Mouse (Mus musculus) hindbrain, embryonic 10.5 days (tissue): ENCODE measurements around the gene Thsd4. TPM values are rescaled to one million over a fixed set of nuclear protein-coding genes. Genes with fewer than 3 reads are reported as not detected.

ENCODE experiments used
- DNase-seq: peaks from one replicate; pipeline ENCODE4 v3.0.0-alpha.2; 2017; ENCODE audit warnings: low spot score
- H3K27ac ChIP-seq: fragments of 300-500 bp; sonication (generic); 2 replicates; pipeline ENCODE4 v1.5.1; 2016; ENCODE audit warnings: mild to moderate bottlenecking, moderate library complexity
- H3K27me3 ChIP-seq: fragments of 300-500 bp; sonication (generic); 2 replicates; pipeline ENCODE4 v1.6.1; 2016; ENCODE audit warnings: mild to moderate bottlenecking; ENCODE audit not compliant: poor library complexity, insufficient read depth, severe bottlenecking
- H3K36me3 ChIP-seq: fragments of 300-500 bp; sonication (generic); 2 replicates; pipeline ENCODE4 v1.6.1; 2016; ENCODE audit warnings: mild to moderate bottlenecking, moderate library complexity
- H3K4me1 ChIP-seq: fragments of 300-500 bp; sonication (generic); replicated peaks from 2 replicates; pipeline ENCODE4 v1.6.1; 2016; ENCODE audit warnings: mild to moderate bottlenecking
- H3K4me3 ChIP-seq: fragments of 300-500 bp; sonication (generic); 2 replicates; pipeline ENCODE4 v1.5.1; 2016; ENCODE audit warnings: mild to moderate bottlenecking, moderate library complexity
- H3K9me3 ChIP-seq: fragments of 300-500 bp; sonication (generic); 2 replicates; pipeline ENCODE4 v1.6.1; 2016; ENCODE audit warnings: mild to moderate bottlenecking, moderate library complexity
- WGBS: fragments of 180-500 bp; shearing (Covaris S2); methylation state at CpG from one replicate; pipeline ENCODE4 v1.1.7; 2016; 5-methylcytosine and 5-hydroxymethylcytosine counted together
- polyA plus RNA-seq: library from polyadenylated mRNA; unstranded; fragments of >200 nt; fragmentation: Nextera tagmentation; extraction: Ambion mirVana; gene quantifications from 2 replicates; pipeline ENCODE4 v1.2.1, GENCODE M21; 2016

Thsd4 gene
- polyA plus RNA-seq, 1 experiment from 2014 or later: 6.7 TPM

- Histone ChIP-seq H3K4me1 (no peaks in the 10 kb centered on the region), H3K27me3 (peaks cover 9% of the 10 kb centered on the region; the same call in 1 of the 2 replicates), H3K9me3 (no peaks in the 10 kb centered on the region), H3K36me3 (no peaks in the 10 kb centered on the region), H3K27ac (no peak overlapping the region), H3K4me3 (no peak overlapping the region)
- no peak for DNase-seq
Observed at GRCm38 (mm10) chr9:60250403-60250802, 271.4 kb downstream of the Thsd4 start.

DNA sequence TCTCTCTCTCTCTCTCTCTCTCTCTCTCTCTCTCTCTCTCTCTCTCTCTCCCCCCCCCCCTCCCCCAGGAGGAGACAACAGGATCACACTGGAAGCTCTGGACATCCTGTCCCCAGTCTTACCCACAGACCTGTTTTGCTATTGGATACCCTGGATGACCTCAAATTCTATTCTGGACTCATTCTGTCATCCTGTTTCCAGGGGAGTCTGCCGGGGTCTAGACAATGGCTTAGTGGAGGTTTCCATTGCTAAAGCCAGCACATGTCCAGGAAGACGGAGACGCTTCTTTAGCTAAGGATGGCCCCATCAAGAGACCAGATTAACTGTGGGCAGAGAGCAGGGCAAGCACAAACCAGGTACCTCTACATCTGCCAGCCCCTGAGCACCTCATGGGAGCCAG, 273.8 kb downstream of the Thsd4 start:
- peaks cover 9% of the 10 kb centered on the region; the same call in 1 of the 2 replicates for H3K27me3 ChIP-seq
- no peak for DNase-seq
- no peak overlapping the region for H3K4me3 ChIP-seq
- no peaks in the 10 kb centered on the region for H3K36me3 ChIP-seq
- no peaks in the 10 kb centered on the region for H3K4me1 ChIP-seq
- 89% methylated on average over 3 of the region's 3 CpGs for WGBS
- H3K27ac ChIP-seq: no peak overlapping the region
- no peaks in the 10 kb centered on the region for H3K9me3 ChIP-seq

- DNase-seq: peak; percentile 59
- Histone ChIP-seq H3K4me3 (no peak overlapping the region), H3K9me3 (no peaks in the 10 kb centered on the region), H3K4me1 (no peaks in the 10 kb centered on the region), H3K27me3 (no peaks in the 10 kb centered on the region), H3K36me3 (no peaks in the 10 kb centered on the region), H3K27ac (no peak overlapping the region)
- WGBS: 8% methylated on average over 5 of the region's 5 CpGs
Observed at GRCm38 (mm10) chr9:60244943-60245342, 276.9 kb downstream of the Thsd4 start.

DNA sequence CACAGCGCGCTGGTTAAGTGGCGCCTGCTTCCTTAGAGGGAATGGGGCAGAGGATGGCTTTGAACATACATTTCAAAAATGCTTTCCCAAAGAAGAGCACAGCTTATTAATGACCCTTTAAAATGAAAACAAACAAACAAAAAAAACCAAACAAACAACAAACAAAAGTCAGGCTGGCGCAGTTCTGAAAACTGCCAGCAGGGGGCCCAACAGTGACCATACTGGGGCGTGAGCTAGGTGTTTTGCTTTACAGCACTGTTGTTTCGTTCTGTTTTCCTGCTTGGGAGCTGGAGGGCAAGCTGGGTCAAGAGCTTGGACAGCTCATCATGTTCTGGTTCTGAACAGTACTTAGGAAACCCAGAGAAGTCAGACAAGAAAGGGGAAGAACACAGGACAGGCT, 278.3 kb downstream of the Thsd4 start:
- peak; percentile 27 for DNase-seq
- H3K27ac ChIP-seq: no peak overlapping the region
- H3K4me1 ChIP-seq: no peaks in the 10 kb centered on the region
- H3K4me3 ChIP-seq: no peak overlapping the region
- no peaks in the 10 kb centered on the region for H3K36me3 ChIP-seq
- WGBS: 61% methylated on average over 6 of the region's 6 CpGs
- no peaks in the 10 kb centered on the region for H3K9me3 ChIP-seq
- H3K27me3 ChIP-seq: no peaks in the 10 kb centered on the region

DNA sequence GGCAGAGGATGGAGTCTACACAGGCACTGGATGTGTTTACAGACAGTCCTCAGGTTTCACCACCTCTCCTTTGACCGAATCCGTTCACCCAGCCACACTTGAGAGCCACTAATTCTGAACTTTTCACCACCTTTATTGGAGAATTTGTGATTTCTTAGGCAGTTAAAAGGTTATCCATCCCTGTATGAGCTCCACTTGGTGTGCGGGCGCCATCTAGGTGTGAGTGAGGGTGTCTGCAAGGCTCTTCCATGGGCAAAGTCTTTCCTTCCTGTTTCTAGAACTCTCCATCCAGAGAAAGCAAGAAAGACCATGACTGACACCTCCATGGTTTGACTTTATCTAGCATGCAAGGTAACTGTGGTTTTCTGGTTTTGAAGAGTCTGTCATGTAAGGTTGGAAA, 284.2 kb downstream of the Thsd4 start:
- no peak overlapping the region for H3K27ac ChIP-seq
- H3K36me3 ChIP-seq: no peaks in the 10 kb centered on the region
- H3K9me3 ChIP-seq: no peaks in the 10 kb centered on the region
- peaks cover 13% of the 10 kb centered on the region; the same call in 1 of the 2 replicates for H3K4me1 ChIP-seq
- H3K4me3 ChIP-seq: no peak overlapping the region
- 43% methylated on average over 4 of the region's 4 CpGs for WGBS
- no peaks in the 10 kb centered on the region for H3K27me3 ChIP-seq
- DNase-seq: peak; percentile 28

- Histone ChIP-seq H3K36me3 (no peaks in the 10 kb centered on the region), H3K27me3 (no peaks in the 10 kb centered on the region), H3K27ac (no peak overlapping the region), H3K4me1 (peaks cover 28% of the 10 kb centered on the region), H3K9me3 (no peaks in the 10 kb centered on the region), H3K4me3 (no peak overlapping the region)
- DNase-seq: no peak
- 80% methylated on average over 9 of the region's 9 CpGs for WGBS
Observed at GRCm38 (mm10) chr9:60236155-60236554, 285.7 kb downstream of the Thsd4 start.

GRCm38 (mm10) chr9:60234233-60235115, 287.4 kb downstream of the Thsd4 start:
- no peaks in the 10 kb centered on the region for H3K36me3 ChIP-seq
- no peak overlapping the region for H3K4me3 ChIP-seq
- peak overlapping the region; percentile 31; the same call in 1 of the 2 replicates for H3K27ac ChIP-seq
- no peak for DNase-seq
- H3K9me3 ChIP-seq: no peaks in the 10 kb centered on the region
- WGBS: 51% methylated on average over 8 of the region's 8 CpGs
- no peaks in the 10 kb centered on the region for H3K27me3 ChIP-seq
- H3K4me1 ChIP-seq: peaks cover 36% of the 10 kb centered on the region

DNA sequence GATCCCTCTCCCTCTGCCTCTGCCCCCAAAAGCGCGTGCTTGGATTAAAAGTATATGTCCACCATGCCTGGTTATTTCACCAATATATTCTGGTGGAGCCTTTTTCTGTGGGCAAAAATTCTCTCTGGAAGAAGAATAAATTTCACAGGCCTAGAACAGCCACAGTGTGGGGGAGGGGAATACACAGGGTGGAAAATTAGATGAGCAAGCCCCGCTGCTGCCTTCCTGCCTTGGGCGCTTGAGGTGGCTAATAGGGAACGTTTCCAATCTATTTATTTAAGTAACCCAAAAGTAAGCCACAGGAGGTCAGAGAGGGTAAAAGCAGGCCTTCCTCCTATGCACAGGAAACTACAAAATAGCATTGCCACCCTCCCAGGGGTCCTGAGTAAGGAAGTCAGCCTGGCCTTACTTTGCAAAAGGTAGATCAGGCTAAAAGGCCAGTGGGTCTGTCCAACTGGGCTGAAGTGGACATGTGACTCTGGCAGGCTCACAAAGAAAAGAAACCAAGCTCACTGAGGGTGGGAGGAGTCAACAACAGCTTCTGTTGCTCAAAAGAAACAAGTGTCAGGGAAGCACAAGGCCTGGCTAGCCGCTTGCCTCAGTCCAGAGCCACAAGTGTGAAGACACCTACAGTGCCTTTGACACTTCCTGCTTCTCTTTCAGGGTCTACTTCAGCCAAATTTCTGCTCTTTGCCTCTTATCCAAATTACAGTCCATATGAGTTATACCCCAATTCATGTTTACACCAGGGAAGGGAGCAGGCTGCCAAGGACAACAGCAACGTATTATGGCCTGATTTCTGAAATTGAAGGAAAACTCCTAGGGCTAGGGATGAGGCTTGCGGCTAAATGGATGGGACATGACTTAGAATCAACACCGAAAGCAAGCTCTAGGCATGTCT, 289.6 kb downstream of the Thsd4 start:
- peak; percentile 16 for DNase-seq
- Histone ChIP-seq H3K27me3 (no peaks in the 10 kb centered on the region), H3K4me1 (peaks cover 36% of the 10 kb centered on the region), H3K9me3 (no peaks in the 10 kb centered on the region), H3K27ac (peak overlapping the region; percentile 36), H3K4me3 (no peak overlapping the region), H3K36me3 (no peaks in the 10 kb centered on the region)
- WGBS: 62% methylated on average over 9 of the region's 9 CpGs

DNA sequence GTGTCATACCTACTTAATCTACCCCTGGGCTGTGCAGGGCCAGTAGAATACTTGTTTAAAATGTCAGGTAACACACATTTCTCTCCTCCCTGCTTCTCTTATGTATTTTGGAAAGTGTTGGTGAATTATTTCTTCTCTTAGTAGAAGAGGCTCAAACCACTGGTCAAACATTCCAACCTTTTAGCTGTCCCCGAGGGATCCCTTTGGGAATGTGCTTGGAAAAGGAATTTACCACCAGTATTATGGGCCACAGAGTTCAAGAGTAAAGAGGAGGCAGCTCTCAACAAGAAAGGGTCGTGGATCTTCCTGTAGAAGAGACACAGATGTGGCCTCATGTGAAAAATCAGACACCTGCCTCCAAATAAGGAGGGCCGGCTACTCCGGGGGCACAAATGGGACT, 292.4 kb downstream of the Thsd4 start:
- H3K27me3 ChIP-seq: no peaks in the 10 kb centered on the region
- DNase-seq: no peak
- 82% methylated on average over 4 of the region's 4 CpGs for WGBS
- no peak overlapping the region for H3K4me3 ChIP-seq
- no peaks in the 10 kb centered on the region for H3K36me3 ChIP-seq
- H3K9me3 ChIP-seq: no peaks in the 10 kb centered on the region
- no peak overlapping the region for H3K27ac ChIP-seq
- H3K4me1 ChIP-seq: peaks cover 47% of the 10 kb centered on the region

DNA sequence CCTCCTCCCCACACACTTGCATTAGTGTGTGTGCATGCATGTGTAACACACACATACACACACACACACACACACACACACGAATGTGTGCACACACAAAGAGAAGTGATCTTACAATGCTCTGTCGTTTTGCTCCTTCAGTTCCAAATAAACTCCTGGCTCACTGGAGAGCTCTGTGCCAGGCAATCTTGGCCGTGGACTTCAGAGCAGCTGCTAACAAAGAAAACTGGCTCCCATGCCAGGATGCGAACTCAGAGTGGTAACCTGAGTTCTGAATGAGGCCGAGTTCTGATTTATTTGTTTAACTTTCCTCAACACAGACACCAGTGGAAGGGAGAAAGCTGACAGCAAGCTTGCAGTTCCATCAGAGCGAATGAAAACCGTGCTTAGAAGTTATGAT, 294.1 kb downstream of the Thsd4 start:
- H3K4me1 ChIP-seq: peaks cover 51% of the 10 kb centered on the region
- H3K36me3 ChIP-seq: no peaks in the 10 kb centered on the region
- no peak overlapping the region for H3K4me3 ChIP-seq
- no peak for DNase-seq
- no peaks in the 10 kb centered on the region for H3K9me3 ChIP-seq
- WGBS: 82% methylated on average over 7 of the region's 7 CpGs
- 0 out of 2 replicates have a peak, but pooled peaks cover 3% of the 10 kb centered on the region for H3K27me3 ChIP-seq
- no peak overlapping the region for H3K27ac ChIP-seq

DNA sequence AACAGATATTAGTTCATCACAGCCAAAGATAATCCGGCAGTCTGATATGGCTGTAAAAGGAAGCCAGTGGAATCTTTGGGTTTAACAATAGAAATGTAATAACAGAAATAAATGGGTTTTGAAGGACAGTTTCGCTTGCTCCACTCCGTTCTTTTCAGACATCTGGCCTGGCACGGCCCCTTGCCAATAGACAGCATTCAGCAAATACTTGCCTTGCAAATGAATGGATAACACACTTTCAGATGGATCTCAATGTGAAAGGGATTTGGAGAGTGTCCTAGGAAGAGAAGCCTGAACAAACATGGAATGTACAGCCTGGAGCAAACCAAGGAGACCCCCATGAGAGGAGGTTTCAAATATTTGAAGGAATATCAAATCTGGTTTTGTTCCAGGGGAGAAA, 295.2 kb downstream of the Thsd4 start:
- 0 out of 2 replicates have a peak, but pooled peaks cover 4% of the 10 kb centered on the region for H3K27me3 ChIP-seq
- H3K36me3 ChIP-seq: no peaks in the 10 kb centered on the region
- 91% methylated on average over 4 of the region's 4 CpGs for WGBS
- H3K9me3 ChIP-seq: no peaks in the 10 kb centered on the region
- DNase-seq: no peak
- H3K27ac ChIP-seq: no peak overlapping the region
- peaks cover 41% of the 10 kb centered on the region for H3K4me1 ChIP-seq
- no peak overlapping the region for H3K4me3 ChIP-seq

DNA sequence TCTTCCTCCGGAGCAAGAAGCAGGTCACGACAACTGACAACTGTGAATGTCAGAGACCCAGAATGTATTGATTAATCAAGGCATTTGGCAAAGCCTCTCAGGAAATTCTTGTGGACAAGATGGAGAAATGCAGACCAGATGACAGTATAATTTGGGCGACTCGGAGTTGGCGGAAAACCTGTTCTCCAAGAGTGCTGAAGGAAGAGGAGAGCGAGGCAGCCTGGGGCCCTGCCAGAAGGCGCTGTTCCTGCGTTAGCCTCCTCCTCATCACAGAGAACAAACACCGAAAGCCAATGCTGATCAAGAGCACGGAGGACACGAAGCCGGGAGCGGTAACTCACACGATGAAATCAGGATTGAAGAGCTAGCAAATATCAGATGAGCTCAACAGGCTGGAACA, 295.7 kb downstream of the Thsd4 start:
- H3K4me1 ChIP-seq: peaks cover 36% of the 10 kb centered on the region
- 0 out of 2 replicates have a peak, but pooled peaks cover 4% of the 10 kb centered on the region for H3K27me3 ChIP-seq
- 90% methylated on average over 14 of the region's 14 CpGs for WGBS
- no peaks in the 10 kb centered on the region for H3K36me3 ChIP-seq
- H3K4me3 ChIP-seq: no peak overlapping the region
- no peaks in the 10 kb centered on the region for H3K9me3 ChIP-seq
- H3K27ac ChIP-seq: no peak overlapping the region; the same call in 1 of the 2 replicates
- no peak for DNase-seq

GRCm38 (mm10) chr9:60225453-60225852, 296.4 kb downstream of the Thsd4 start:
- Histone ChIP-seq H3K4me1 (peaks cover 29% of the 10 kb centered on the region), H3K4me3 (no peak overlapping the region), H3K36me3 (no peaks in the 10 kb centered on the region), H3K27ac (no peak overlapping the region), H3K27me3 (0 out of 2 replicates have a peak, but pooled peaks cover 4% of the 10 kb centered on the region), H3K9me3 (no peaks in the 10 kb centered on the region)
- no peak for DNase-seq
- WGBS: 85% methylated on average over 7 of the region's 7 CpGs
